Mouse (Mus musculus) layer of hippocampus, adult 18-20 months (tissue): ENCODE measurements at regions not wholly inside any gene's neighbourhood (a gene's known extent, or its start where the extent isn't known, plus 50 kb on each side); places are given as distances from the start of the nearest gene placed in this dataset.

ENCODE experiments used
- DNase-seq, 2 experiments: peaks; one replicate each; pipeline ENCODE4 v3.0.0; 2022; ENCODE audit warnings: low spot score in 2 of 2

DNA sequence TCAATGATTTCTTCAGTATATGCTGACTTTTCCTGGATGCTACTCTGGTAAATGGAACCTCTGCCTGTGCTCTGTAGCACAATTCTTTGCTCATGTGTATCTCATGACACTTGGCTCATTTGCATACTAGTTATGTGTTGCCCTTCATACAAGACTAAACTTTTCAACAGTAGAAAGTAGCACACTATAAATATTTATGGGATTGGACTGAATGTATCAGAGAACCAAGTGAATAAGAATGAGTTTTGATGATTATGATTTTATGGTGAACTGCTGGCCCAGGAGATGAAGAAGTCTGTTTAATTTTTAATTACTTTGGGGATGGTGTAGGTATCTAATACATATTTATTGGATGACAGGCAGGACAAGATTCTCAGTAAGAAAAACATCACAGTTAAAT is 606.3 kb downstream of the Gbe1 start:
- no peak for DNase-seq

- no peak for DNase-seq
Observed at GRCm38 (mm10) chr16:70929651-70930050, 615.9 kb downstream of the Gbe1 start.

DNA sequence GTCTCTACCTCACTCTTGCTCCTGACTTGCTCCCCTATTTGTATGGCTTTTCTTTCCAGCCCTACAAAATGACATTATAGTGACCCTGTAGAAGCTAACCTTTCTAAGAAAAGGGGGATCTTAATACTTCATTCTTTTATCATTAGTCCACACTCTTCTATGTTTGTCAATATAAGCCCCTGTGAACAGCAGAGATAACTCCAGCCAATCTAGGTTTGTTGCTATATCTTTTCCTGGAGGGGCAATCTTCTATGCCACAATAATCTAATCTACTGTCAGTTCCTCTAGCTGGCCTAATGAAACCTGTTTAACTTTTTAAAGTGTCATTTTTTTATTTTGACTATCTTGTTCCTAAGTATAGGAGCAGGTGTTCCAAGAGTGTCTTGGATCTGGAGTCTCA is 622.2 kb downstream of the Gbe1 start:
- DNase-seq = no peak

- no peak for DNase-seq
Observed at GRCm38 (mm10) chr16:70952937-70953336, 639.2 kb downstream of the Gbe1 start.
